Mouse (Mus musculus): ENCODE results near the gene Ift74. TPM values are rescaled to one million over a fixed set of nuclear protein-coding genes. Genes with fewer than 3 reads are reported as not detected.
"Not testable (repeated sequence)": the region's sequence is repeated elsewhere in the genome, so short reads cannot be mapped to it uniquely, and the experiment has no call there.

Gene Ift74
- 3.7 to 8.4 TPM (median 3.8 TPM) in 3 replicates for total RNA-seq (2017)

DNA sequence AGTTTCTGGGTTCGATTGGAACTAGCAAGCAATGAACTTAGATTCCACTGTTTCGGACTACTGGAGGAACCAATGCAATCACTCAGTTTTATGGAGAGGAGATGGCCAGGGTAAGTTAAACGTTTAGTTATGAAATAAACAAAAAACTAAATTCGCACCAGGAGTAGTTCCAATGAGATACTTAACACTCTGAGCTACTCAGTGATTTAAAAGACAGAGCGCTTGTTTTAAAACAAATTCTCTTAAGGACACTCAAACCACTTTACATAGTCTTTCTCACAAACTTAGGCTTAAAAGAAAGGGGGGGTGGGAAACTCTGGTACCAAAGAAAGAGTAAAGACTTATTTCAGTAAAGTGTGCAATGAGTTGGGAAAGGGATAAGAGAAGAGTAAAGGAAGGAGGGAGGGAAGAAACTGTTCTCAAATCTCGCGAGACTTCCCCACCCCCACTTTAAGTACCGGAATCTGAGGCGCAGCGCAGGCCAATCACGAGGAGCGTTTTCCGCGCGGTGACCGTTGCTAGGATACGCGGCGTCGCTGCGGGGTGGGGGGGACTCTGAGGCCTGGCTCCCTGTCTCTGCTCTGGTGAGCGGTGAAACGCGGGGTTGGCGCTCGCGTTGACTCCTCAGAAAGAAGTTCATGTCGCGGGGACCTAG lies at the start of gene Ift74:
Gene Ift74 (plus strand): TSS at position 520 of the 655 bp plus-strand sequence.
- ATAC-seq (replicated peaks; ENCODE audit: insufficient number of reproducible peaks, low FRiP score, low TSS enrichment, poor library complexity, severe bottlenecking), result peak; percentile 98

GRCm38 (mm10) chr4:94572677-94573076 lies 41.6 kb upstream of the Ift74 start:
- ATAC-seq (replicated peaks; ENCODE audit: insufficient number of reproducible peaks, low FRiP score, low TSS enrichment, poor library complexity, severe bottlenecking), result no peak

DNA sequence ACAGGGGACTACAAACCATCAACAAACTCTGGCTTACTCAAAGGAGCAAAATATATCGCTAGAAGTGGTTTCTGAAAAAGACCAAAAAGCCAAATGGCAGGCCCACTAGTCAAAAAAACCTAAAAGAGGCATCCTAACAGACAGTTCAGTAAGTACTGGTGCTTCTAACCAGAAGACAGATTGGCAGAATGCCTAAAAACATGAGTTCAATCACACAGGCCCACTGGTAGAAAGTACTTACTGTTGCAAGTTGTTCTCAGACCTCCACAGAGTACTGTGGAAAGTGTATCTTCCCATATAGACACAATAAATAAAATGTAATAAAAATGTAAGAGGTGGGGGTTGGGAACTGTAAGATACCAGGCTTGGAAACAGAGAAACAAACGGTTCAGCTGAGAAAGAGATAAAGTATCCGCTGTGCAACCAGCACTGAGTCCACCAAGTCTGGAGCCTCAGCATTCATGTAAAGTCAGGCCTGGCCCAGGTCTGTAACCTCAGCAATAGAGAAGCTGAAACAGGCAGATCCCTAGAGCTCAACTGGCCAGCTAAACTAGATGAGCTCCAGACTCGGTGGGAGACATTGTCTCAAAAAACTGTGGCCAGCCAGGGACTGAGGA lies 22.4 kb upstream of the Ift74 start:
- no peak for ATAC-seq (replicated peaks; ENCODE audit: insufficient number of reproducible peaks, low FRiP score, low TSS enrichment, poor library complexity, severe bottlenecking)

GRCm38 (mm10) chr4:94592709-94593108 lies 21.6 kb upstream of the Ift74 start:
- no peak for ATAC-seq (replicated peaks; ENCODE audit: insufficient number of reproducible peaks, low FRiP score, low TSS enrichment, poor library complexity, severe bottlenecking)

GRCm38 (mm10) chr4:94601395-94601794 lies 12.9 kb upstream of the Ift74 start:
- ATAC-seq (replicated peaks; ENCODE audit: insufficient number of reproducible peaks, low FRiP score, low TSS enrichment, poor library complexity, severe bottlenecking), result no peak

- peak; percentile 53 for ATAC-seq (replicated peaks; ENCODE audit: insufficient number of reproducible peaks, low FRiP score, low TSS enrichment, poor library complexity, severe bottlenecking)
Measured at GRCm38 (mm10) chr4:94602496-94603030, 11.7 kb upstream of the Ift74 start.

- ATAC-seq (replicated peaks; ENCODE audit: insufficient number of reproducible peaks, low FRiP score, low TSS enrichment, poor library complexity, severe bottlenecking), result peak; percentile 89
Measured at GRCm38 (mm10) chr4:94603031-94603629, 11.2 kb upstream of the Ift74 start, which contains the start of gene Plaa. TSS of gene Plaa (minus strand) at chr4:94603244.

DNA sequence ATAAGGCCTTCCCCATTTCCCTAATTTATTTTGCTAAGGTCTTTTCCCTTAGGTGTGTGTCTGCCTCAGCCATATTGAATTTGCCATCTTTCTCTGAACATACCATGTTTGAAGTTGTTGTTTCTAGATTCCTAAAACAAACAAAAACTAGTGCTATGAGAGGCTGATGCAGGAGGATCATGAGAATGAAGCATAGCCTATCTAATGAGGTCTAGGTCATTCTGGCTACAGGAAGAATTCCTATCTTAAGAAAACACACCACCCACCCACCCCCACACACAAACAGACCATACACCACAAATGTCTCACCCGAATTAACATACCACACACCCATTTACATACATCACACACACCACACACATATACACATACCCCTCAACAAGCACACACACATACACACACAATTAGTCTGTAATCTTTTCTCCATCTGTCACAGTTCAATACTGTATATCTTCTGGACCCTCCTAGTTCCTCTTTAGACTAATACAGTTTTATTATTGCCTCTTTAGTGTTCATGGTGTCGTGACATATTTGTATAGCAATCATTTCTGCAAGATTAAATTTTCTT lies 9.8 kb upstream of the Ift74 start:
- no peak for ATAC-seq (replicated peaks; ENCODE audit: insufficient number of reproducible peaks, low FRiP score, low TSS enrichment, poor library complexity, severe bottlenecking)

GRCm38 (mm10) chr4:94605591-94605990 lies 8.7 kb upstream of the Ift74 start:
- ATAC-seq (replicated peaks; ENCODE audit: insufficient number of reproducible peaks, low FRiP score, low TSS enrichment, poor library complexity, severe bottlenecking), result no peak

- no peak for ATAC-seq (replicated peaks; ENCODE audit: insufficient number of reproducible peaks, low FRiP score, low TSS enrichment, poor library complexity, severe bottlenecking)
Measured at GRCm38 (mm10) chr4:94610339-94610738, 4.0 kb upstream of the Ift74 start.

DNA sequence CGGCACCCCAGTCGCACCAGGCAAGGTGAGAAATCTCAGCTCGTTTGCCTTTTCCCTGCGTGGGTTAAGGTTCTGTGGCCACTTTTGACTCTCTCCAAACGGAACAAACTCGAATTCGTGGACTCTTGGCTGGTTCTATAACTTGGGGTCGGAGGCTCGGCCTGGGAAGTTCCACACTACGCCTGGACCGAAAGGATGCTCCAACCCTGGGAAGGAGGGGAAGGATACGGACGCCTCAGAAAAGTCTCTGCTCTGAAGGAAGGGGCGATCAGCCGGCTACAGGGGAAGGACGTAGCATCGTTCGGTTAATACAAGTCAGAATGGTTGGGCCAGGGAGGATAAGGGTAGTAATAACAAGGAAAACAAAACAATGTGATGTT lies 326 bp downstream of the Ift74 start:
- ATAC-seq (replicated peaks; ENCODE audit: insufficient number of reproducible peaks, low FRiP score, low TSS enrichment, poor library complexity, severe bottlenecking), result no peak

DNA sequence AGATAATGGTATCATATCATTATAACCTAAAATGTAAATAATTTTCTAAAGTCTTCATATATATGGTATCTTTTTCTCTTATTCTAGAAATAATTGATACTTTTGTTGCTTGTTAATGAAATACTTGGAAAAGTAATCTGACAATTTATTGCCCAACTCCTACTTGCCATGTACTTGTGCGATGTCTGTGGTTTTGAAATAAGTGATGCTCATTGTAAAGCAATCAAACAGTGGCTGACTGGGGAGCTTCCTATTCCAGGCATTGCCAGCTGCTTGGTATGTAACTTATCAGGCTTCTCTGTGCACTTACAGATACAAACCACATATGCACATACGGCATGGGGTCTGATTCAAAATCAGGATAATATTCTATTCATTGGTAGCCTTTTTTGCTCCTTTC lies 5.8 kb downstream of the Ift74 start:
- no peak for ATAC-seq (replicated peaks; ENCODE audit: insufficient number of reproducible peaks, low FRiP score, low TSS enrichment, poor library complexity, severe bottlenecking)

DNA sequence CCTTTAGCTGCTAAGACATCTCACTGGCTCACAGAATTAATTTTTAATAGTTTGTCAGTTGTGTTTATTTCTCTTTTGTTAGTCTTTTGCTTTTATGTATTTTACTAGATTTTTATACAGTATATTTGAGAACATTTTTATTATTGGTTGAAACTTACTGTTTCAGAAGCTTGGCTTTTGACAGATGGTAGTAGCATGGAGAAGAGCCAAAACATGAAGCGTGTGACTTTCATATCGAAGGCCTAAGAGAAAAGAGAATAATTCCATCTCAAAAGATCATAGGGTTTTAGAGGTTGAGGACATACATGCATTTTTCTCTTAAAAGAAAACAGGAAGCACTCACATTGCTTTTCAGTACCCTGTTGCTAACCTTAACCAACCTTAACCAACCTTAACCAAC lies 28.9 kb downstream of the Ift74 start:
- ATAC-seq (replicated peaks; ENCODE audit: insufficient number of reproducible peaks, low FRiP score, low TSS enrichment, poor library complexity, severe bottlenecking), result no peak

- ATAC-seq (replicated peaks; ENCODE audit: insufficient number of reproducible peaks, low FRiP score, low TSS enrichment, poor library complexity, severe bottlenecking), result no peak
Measured at GRCm38 (mm10) chr4:94649920-94650319, 35.6 kb downstream of the Ift74 start, which contains the start of gene Lrrc19. TSS of gene Lrrc19 (minus strand) at chr4:94650144.

DNA sequence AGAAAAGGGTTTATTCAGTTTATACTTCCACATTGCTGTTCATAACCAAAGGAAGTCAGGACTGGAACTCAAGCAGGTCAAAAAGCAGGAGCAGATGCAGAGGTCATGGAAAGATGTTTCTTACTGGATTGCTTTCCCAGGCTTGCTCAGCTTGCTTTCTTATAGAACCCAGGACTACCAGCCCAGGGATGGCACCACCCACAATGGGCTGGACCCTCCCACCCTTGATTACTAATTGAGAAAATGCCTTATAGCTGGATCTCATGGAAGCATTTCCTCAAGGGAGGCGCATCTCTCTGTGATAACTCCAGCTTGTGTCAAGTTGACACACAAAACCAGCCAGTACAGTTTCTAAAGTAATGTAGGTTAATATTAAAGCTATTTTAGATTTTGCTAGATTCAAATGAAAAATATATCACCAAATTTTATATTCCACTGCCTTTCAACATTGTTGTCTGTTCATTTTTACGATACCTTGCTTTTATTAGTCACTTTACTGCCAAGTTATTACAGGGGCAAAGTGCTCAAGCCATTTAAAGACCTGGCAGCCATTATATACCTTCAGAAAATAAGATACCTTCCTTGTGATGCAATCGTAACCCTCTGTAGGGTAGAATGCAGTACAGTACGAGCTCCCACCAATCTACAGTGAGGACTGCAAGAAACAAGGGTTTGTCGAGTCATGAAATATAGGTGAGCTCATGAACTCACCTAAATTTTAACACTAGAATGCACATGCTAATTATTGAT lies 36.3 kb downstream of the Ift74 start:
- not testable (repeated sequence) for ATAC-seq (replicated peaks; ENCODE audit: insufficient number of reproducible peaks, low FRiP score, low TSS enrichment, poor library complexity, severe bottlenecking)

DNA sequence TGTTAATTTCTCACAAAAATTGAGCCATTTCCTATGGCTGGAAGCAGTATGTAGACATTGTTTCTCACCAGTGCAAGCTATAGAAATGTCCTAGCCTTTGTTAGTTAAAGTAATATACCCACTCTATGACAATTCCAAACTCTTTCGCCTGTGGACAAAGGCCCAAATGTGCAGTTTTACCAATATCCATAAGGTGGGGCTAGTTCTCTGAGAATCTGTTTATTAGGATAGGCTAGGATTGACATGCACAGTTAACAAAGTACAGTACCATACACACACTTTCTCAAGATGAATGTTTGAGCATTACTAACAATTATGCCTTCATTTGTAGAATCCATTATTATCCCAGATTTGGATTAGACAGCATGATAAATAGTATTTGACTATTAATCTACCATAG lies 55.4 kb downstream of the Ift74 start:
- no peak for ATAC-seq (replicated peaks; ENCODE audit: insufficient number of reproducible peaks, low FRiP score, low TSS enrichment, poor library complexity, severe bottlenecking)

- ATAC-seq (replicated peaks; ENCODE audit: insufficient number of reproducible peaks, low FRiP score, low TSS enrichment, poor library complexity, severe bottlenecking), result no peak
Measured at GRCm38 (mm10) chr4:94680662-94681061, 66.4 kb downstream of the Ift74 start.

- ATAC-seq (replicated peaks; ENCODE audit: insufficient number of reproducible peaks, low FRiP score, low TSS enrichment, poor library complexity, severe bottlenecking), result no peak
Measured at GRCm38 (mm10) chr4:94681181-94681580, 66.9 kb downstream of the Ift74 start.

- no peak for ATAC-seq (replicated peaks; ENCODE audit: insufficient number of reproducible peaks, low FRiP score, low TSS enrichment, poor library complexity, severe bottlenecking)
Measured at GRCm38 (mm10) chr4:94682029-94682428, 67.7 kb downstream of the Ift74 start.

Data from monocyte, adult 5-6 weeks (primary cell).